7 mouse cellular contexts compared by ENCODE assay signal in genomic region chr19:4905979-4906794, GRCm38 (mm10). TPM values are rescaled to one million over a fixed set of nuclear protein-coding genes. Genes with fewer than 3 reads are reported as not detected.
A peak's percentile ranks its signal among the peaks of the same experiment; 100 is the strongest.
DNase-seq lines count a peak whose midpoint lies in the region; ATAC-seq and TF ChIP-seq lines count a peak whose summit lies in the region.

TSS of gene Bbs1 (minus strand) at chr19:4906628.

- H3K4me3 ChIP-seq in embryonic facial prominence, embryonic 12.5 days, result peak within 1 kb of the TSS; percentile 50
- H3K4me3 ChIP-seq in limb, embryonic 11.5 days (ENCODE audit: low read depth, low read length), result peak within 1 kb of the TSS; percentile 67
- peak within 1 kb of the TSS; percentile 70 for H3K4me3 ChIP-seq in midbrain, embryonic 13.5 days (replicated peaks)
- H3K4me3 ChIP-seq in small intestine, adult 2 months (ENCODE audit: low read depth, low read length), result peak within 1 kb of the TSS; percentile 72

- peak; percentile 83 to 84 for DNase-seq in adrenal gland, postnatal 36 days
- peak; percentile 79 to 87 for DNase-seq in heart, adult 18-20 months
- peak; percentile 85 for DNase-seq in kidney, adult 18-20 months
- DNase-seq in limb, embryonic 11.5 days (ENCODE audit: low spot score), result peak; percentile 91

- ATAC-seq in embryonic facial prominence, embryonic 12.5 days (ENCODE audit: insufficient number of reproducible peaks, insufficient read depth, low FRiP score, low TSS enrichment), result no peak
- 0 out of 2 replicates have a peak, but pooled peaks have one; percentile 39 for ATAC-seq in limb, embryonic 11.5 days (ENCODE audit: insufficient number of reproducible peaks, low FRiP score, low TSS enrichment, low read depth)
- ATAC-seq in midbrain, embryonic 13.5 days, result peak; percentile 80

- H3K4me2 ChIP-seq in embryonic facial prominence, embryonic 12.5 days (replicated peaks), result peak within 1 kb of the TSS; percentile 58
- peak within 1 kb of the TSS; percentile 43 for H3K4me2 ChIP-seq in limb, embryonic 11.5 days (ENCODE audit: low read depth, severe bottlenecking)
- H3K4me2 ChIP-seq in midbrain, embryonic 13.5 days (replicated peaks), result peak within 1 kb of the TSS; percentile 81

- TF ChIP-seq CTCF in small intestine, adult 2 months (IDR thresholded peaks at IDR 0.05; ENCODE audit: extremely low read depth, insufficient read length, insufficient replicate concordance, low read depth, low read length), result no peak; the same call in 1 of the 2 replicates

- peak within 1 kb of the TSS; percentile 51 for H3K9ac ChIP-seq in embryonic facial prominence, embryonic 12.5 days
- peak within 1 kb of the TSS; percentile 60 for H3K9ac ChIP-seq in limb, embryonic 11.5 days (ENCODE audit: low read length)
- H3K9ac ChIP-seq in midbrain, embryonic 13.5 days (replicated peaks), result peak within 1 kb of the TSS; percentile 75

- H3K27ac ChIP-seq in embryonic facial prominence, embryonic 12.5 days, result no peak within 1 kb of the TSS
- no peak within 1 kb of the TSS for H3K27ac ChIP-seq in limb, embryonic 11.5 days (replicated peaks; ENCODE audit: low read depth, low read length)
- peak within 1 kb of the TSS; percentile 75 for H3K27ac ChIP-seq in midbrain, embryonic 13.5 days
- H3K27ac ChIP-seq in small intestine, adult 2 months (ENCODE audit: insufficient read depth, low read depth, low read length), result no peak within 1 kb of the TSS

- H3K4me1 ChIP-seq in embryonic facial prominence, embryonic 12.5 days, result peaks cover 4% of the 10 kb centered on the region; the same call in 1 of the 2 replicates
- H3K4me1 ChIP-seq in limb, embryonic 11.5 days (ENCODE audit: control insufficient read depth, insufficient read depth, low read length), result no peaks in the 10 kb centered on the region
- peaks cover 14% of the 10 kb centered on the region for H3K4me1 ChIP-seq in midbrain, embryonic 13.5 days (replicated peaks)
- no peaks in the 10 kb centered on the region for H3K4me1 ChIP-seq in small intestine, adult 2 months (ENCODE audit: control insufficient read depth, insufficient read depth, insufficient read length, low read length)

- 10% methylated on average over 31 of the region's 31 CpGs for WGBS in embryonic facial prominence, embryonic 12.5 days
- WGBS in limb, embryonic 11.5 days, result 9% methylated on average over 31 of the region's 31 CpGs
- 7% methylated on average over 31 of the region's 31 CpGs for WGBS in midbrain, embryonic 13.5 days
- 9% methylated on average over 31 of the region's 31 CpGs for WGBS in small intestine, adult 2 months

- TF ChIP-seq POLR2A in small intestine, adult 2 months (IDR thresholded peaks at IDR 0.05; ENCODE audit: low read depth, low read length), result no peak

- H3K36me3 ChIP-seq in embryonic facial prominence, embryonic 12.5 days, result peaks cover 55% of the 10 kb centered on the region
- H3K36me3 ChIP-seq in limb, embryonic 11.5 days (ENCODE audit: control insufficient read depth, insufficient read depth, low read length), result peaks cover 3% of the 10 kb centered on the region
- peaks cover 60% of the 10 kb centered on the region for H3K36me3 ChIP-seq in midbrain, embryonic 13.5 days
- peaks cover 29% of the 10 kb centered on the region for H3K36me3 ChIP-seq in small intestine, adult 2 months (ENCODE audit: control insufficient read depth, insufficient read depth, low read length)

- no peaks in the 10 kb centered on the region for H3K9me3 ChIP-seq in embryonic facial prominence, embryonic 12.5 days
- no peaks in the 10 kb centered on the region for H3K9me3 ChIP-seq in limb, embryonic 11.5 days (ENCODE audit: control insufficient read depth, low read length)
- no peaks in the 10 kb centered on the region for H3K9me3 ChIP-seq in midbrain, embryonic 13.5 days

- H3K27me3 ChIP-seq in embryonic facial prominence, embryonic 12.5 days, result no peaks in the 10 kb centered on the region
- H3K27me3 ChIP-seq in limb, embryonic 11.5 days (ENCODE audit: control insufficient read depth, insufficient read depth, low read length), result no peaks in the 10 kb centered on the region
- H3K27me3 ChIP-seq in midbrain, embryonic 13.5 days, result no peaks in the 10 kb centered on the region
- no peaks in the 10 kb centered on the region for H3K27me3 ChIP-seq in small intestine, adult 2 months (ENCODE audit: control insufficient read depth, insufficient read depth, low read length)

RNA-seq across cellular contexts. Expression of gene Bbs1, which starts in this region (rescaled TPM):
- total RNA-seq in adrenal gland, postnatal 36 days (2021), result 1 to 10 TPM; 9.1 to 9.2 TPM
- polyA plus RNA-seq in embryonic facial prominence, embryonic 12.5 days (2016; fragmentation: Nextera tagmentation; extraction: Ambion mirVana), result 5.6 and 5.7 TPM in 2 replicates
- total RNA-seq in heart, adult 18-20 months (2021), result 1 to 10 TPM; 2.8 to 3.1 TPM
- polyA plus RNA-seq in limb, embryonic 11.5 days (2014; fragmentation: Nextera tagmentation; extraction: Ambion mirVana), result 4.3 and 4.9 TPM in 2 replicates
- 12.6 and 12.8 TPM in 2 replicates for polyA plus RNA-seq in midbrain, embryonic 13.5 days (2015; fragmentation: Nextera tagmentation; extraction: Ambion mirVana)
- 1.1 and 1.7 TPM in 2 replicates for polyA plus RNA-seq in small intestine, adult 2 months (2012; rRNA removed)
